Mouse (Mus musculus) lung, embryonic 16.5 days (tissue): Measurements from ENCODE around the gene Olfr798. TPM values are rescaled to one million over a fixed set of nuclear protein-coding genes. Genes with fewer than 3 reads are reported as not detected.

Experiments
- microRNA-seq: library from miRNA; unstranded; fragments of <30 nt; microRNA quantifications from one replicate; pipeline ENCODE4, GENCODE M21; 2016
- polyA plus RNA-seq: library from polyadenylated mRNA; unstranded; fragments of >200 nt; fragmentation: Nextera tagmentation; extraction: Ambion mirVana; gene quantifications from 2 replicates; pipeline ENCODE4 v1.2.1, GENCODE M21; 2015

Olfr798 gene
- polyA plus RNA-seq, 1 experiment from 2014 or later = not detected

Small RNA genes within 50 kb of the gene (microRNA-seq; reads per million reads assigned to microRNA genes)
- gene Gm23252 = not detected

Other genes starting within 250 kb of the Olfr798 start
- 0.05 and 0.06 TPM in 2 replicates for gene Olfr784, start 243.9 kb downstream of the Olfr798 start, polyA plus RNA-seq
- not detected in 2 replicates for gene Olfr785, start 222.5 kb downstream of the Olfr798 start, polyA plus RNA-seq
- not detected in 2 replicates for gene Olfr786, start 200.6 kb downstream of the Olfr798 start, polyA plus RNA-seq
- not detected in 2 replicates for gene Olfr787, start 166.1 kb downstream of the Olfr798 start, polyA plus RNA-seq
- not detected in 2 replicates for gene Olfr788, start 156.9 kb downstream of the Olfr798 start, polyA plus RNA-seq
- gene Olfr789, start 143.2 kb downstream of the Olfr798 start, polyA plus RNA-seq = not detected in 2 replicates
- gene Olfr790, start 129.4 kb downstream of the Olfr798 start, polyA plus RNA-seq = not detected in 2 replicates
- gene Olfr791, start 106.1 kb downstream of the Olfr798 start, polyA plus RNA-seq = not detected in 2 replicates
- not detected in 2 replicates for gene Olfr792, start 88.8 kb downstream of the Olfr798 start, polyA plus RNA-seq
- gene Olfr794, start 60.3 kb downstream of the Olfr798 start, polyA plus RNA-seq = not detected in 2 replicates
- not detected in 2 replicates for gene Olfr796, start 15.4 kb downstream of the Olfr798 start, polyA plus RNA-seq
- not detected in 2 replicates for gene Olfr799, start 9.6 kb upstream of the Olfr798 start, polyA plus RNA-seq
- not detected in 2 replicates for gene Olfr800, start 29.8 kb upstream of the Olfr798 start, polyA plus RNA-seq
- not detected in 2 replicates for gene Olfr801, start 45.9 kb upstream of the Olfr798 start, polyA plus RNA-seq
- not detected in 2 replicates for gene Olfr802, start 60.2 kb upstream of the Olfr798 start, polyA plus RNA-seq
- not detected in 2 replicates for gene Olfr803, start 66.4 kb upstream of the Olfr798 start, polyA plus RNA-seq
- gene Olfr804, start 75.3 kb upstream of the Olfr798 start, polyA plus RNA-seq = not detected in 2 replicates
- not detected in 2 replicates for gene Olfr805, start 101.4 kb upstream of the Olfr798 start, polyA plus RNA-seq
- not detected in 2 replicates for gene Olfr806, start 114.0 kb upstream of the Olfr798 start, polyA plus RNA-seq
- not detected in 2 replicates for gene Olfr807, start 129.9 kb upstream of the Olfr798 start, polyA plus RNA-seq
- gene Olfr808, start 137.5 kb upstream of the Olfr798 start, polyA plus RNA-seq = not detected in 2 replicates
- not detected in 2 replicates for gene Olfr809, start 146.7 kb upstream of the Olfr798 start, polyA plus RNA-seq
- gene Olfr810, start 167.0 kb upstream of the Olfr798 start, polyA plus RNA-seq = not detected in 2 replicates
- gene Olfr811, start 176.5 kb upstream of the Olfr798 start, polyA plus RNA-seq = not detected in 2 replicates
- not detected in 2 replicates for gene Olfr812, start 218.2 kb upstream of the Olfr798 start, polyA plus RNA-seq
- not detected in 2 replicates for gene Olfr813, start 227.4 kb upstream of the Olfr798 start, polyA plus RNA-seq